Mouse (Mus musculus): Measurements from ENCODE around the gene Vmn1r219. TPM values are rescaled to one million over a fixed set of nuclear protein-coding genes. Genes with fewer than 3 reads are reported as not detected.
"Not testable (repeated sequence)": the region's sequence is repeated elsewhere in the genome, so short reads cannot be mapped to it uniquely, and the experiment has no call there.

Gene Vmn1r219
- polyA plus RNA-seq, 1 experiment from 2014 or later = not detected

DNA sequence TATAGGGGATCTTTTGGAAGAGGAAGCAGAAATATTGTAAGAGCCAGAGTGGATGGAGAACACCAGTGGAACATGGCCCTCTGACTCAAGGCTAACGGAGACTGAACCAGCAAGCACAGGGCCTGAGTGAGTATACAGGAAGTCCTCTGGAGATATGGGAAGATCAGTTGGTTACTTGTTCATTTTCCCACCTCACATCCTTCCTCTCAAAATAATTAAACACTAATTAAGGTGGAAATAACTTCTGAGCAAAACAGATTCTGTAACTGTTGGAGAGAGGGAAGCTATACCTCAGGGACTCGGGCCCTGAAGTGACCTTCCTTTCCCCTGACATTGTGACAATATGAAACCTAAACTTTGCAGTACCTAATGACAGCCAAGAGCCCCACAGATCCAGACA lies 54.7 kb downstream of the Vmn1r219 start, which contains the start of gene Vmn1r221:
Vmn1r221 (plus strand) TSS at position 301 of the 400 bp plus-strand sequence.
- H3K27me3 ChIP-seq (ENCODE audit: control insufficient read depth, insufficient read depth, low read length); DNase-seq (ENCODE audit: low spot score); H3K27ac ChIP-seq; H3K9me3 ChIP-seq (ENCODE audit: control insufficient read depth, low read length); H3K4me3 ChIP-seq (replicated peaks; ENCODE audit: low read length); H3K36me3 ChIP-seq (replicated peaks; ENCODE audit: control insufficient read depth, insufficient read depth); H3K4me1 ChIP-seq (replicated peaks; ENCODE audit: control insufficient read depth, insufficient read depth, low read length); H3K4me2 ChIP-seq (replicated peaks); H3K9ac ChIP-seq; ATAC-seq (ENCODE audit: low FRiP score): not testable (repeated sequence)
- WGBS = 93% methylated on average over 2 of the region's 2 CpGs

Other genes starting within 250 kb of the Vmn1r219 start
- gene Vmn1r213, start 151.7 kb upstream of the Vmn1r219 start, polyA plus RNA-seq (2014; fragmentation: Nextera tagmentation; extraction: Ambion mirVana) = not detected in 2 replicates
- not detected in 2 replicates for gene Vmn1r214, start 128.9 kb upstream of the Vmn1r219 start, polyA plus RNA-seq (2014; fragmentation: Nextera tagmentation; extraction: Ambion mirVana)
- gene Vmn1r215, start 91.3 kb upstream of the Vmn1r219 start, polyA plus RNA-seq (2014; fragmentation: Nextera tagmentation; extraction: Ambion mirVana) = not detected in 2 replicates
- not detected in 2 replicates for gene Vmn1r217, start 41.1 kb upstream of the Vmn1r219 start, polyA plus RNA-seq (2014; fragmentation: Nextera tagmentation; extraction: Ambion mirVana)
- not detected in 2 replicates for gene Vmn1r218, start 26.2 kb upstream of the Vmn1r219 start, polyA plus RNA-seq (2014; fragmentation: Nextera tagmentation; extraction: Ambion mirVana)
- not detected in 2 replicates for gene Vmn1r220, start 28.7 kb downstream of the Vmn1r219 start, polyA plus RNA-seq (2014; fragmentation: Nextera tagmentation; extraction: Ambion mirVana)
- gene Vmn1r221, start 54.8 kb downstream of the Vmn1r219 start, polyA plus RNA-seq (2014; fragmentation: Nextera tagmentation; extraction: Ambion mirVana) = not detected in 2 replicates
- not detected in 2 replicates for gene Vmn1r222, start 76.6 kb downstream of the Vmn1r219 start, polyA plus RNA-seq (2014; fragmentation: Nextera tagmentation; extraction: Ambion mirVana)
- not detected in 2 replicates for gene Vmn1r223, start 87.8 kb downstream of the Vmn1r219 start, polyA plus RNA-seq (2014; fragmentation: Nextera tagmentation; extraction: Ambion mirVana)
- 48.8 and 52.0 TPM in 2 replicates for gene Zfp322a, start 209.9 kb downstream of the Vmn1r219 start, polyA plus RNA-seq (2014; fragmentation: Nextera tagmentation; extraction: Ambion mirVana)

Data from hindbrain, embryonic 14.5 days (tissue).